Mouse (Mus musculus): ENCODE data around the gene Lca5.

DNA sequence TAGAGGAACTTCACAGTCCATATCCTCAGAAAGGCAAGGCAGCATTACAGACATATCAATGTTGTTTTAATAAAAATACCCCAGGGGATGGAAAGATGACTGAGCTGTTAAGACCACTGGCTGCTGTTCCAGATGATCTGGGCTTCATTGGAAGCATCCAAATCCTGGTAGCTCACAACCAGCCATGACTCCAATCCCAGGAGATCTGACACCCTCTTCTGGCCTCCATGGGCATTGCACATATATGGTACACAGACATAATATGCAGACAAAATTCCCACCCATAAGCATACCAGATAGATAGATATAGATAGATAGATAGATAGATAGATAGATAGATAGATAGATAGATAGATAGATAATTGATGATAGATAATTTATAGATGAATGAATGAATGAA is 59.6 kb downstream of the Lca5 start:
- TF ChIP-seq CTCF (IDR thresholded peaks at IDR 0.05; ENCODE audit: insufficient read depth, low read depth, low read length) = no peak
- no peak for TF ChIP-seq POLR2A (IDR thresholded peaks at IDR 0.05; ENCODE audit: insufficient read depth, low read depth, low read length)

Data from olfactory bulb, adult 2 months (tissue).